Mouse (Mus musculus) embryonic facial prominence, embryonic 15.5 days (tissue): Measurements from ENCODE around the gene Fam81b. TPM values are rescaled to one million over a fixed set of nuclear protein-coding genes. Genes with fewer than 3 reads are reported as not detected.

Experiments used
- ATAC-seq: fragments of 200-750 bp; cut with Nextera tagmentation; 2 replicates; pipeline ENCODE4 v1.8.0; 2017; ENCODE audit warnings: low read depth, moderate TSS enrichment; ENCODE audit not compliant: insufficient number of reproducible peaks, low FRiP score, low TSS enrichment
- H3K27ac ChIP-seq: fragments of 300-500 bp; sonication (generic); replicated peaks from 2 replicates; pipeline ENCODE4 v1.5.1; 2015; ENCODE audit warnings: mild to moderate bottlenecking, inconsistent platforms
- H3K27me3 ChIP-seq: fragments of 300-500 bp; sonication (generic); 2 replicates; pipeline ENCODE4 v1.6.1; 2015; ENCODE audit warnings: inconsistent platforms
- H3K36me3 ChIP-seq: fragments of 300-500 bp; sonication (generic); 2 replicates; pipeline ENCODE4 v1.6.1; 2015; ENCODE audit warnings: mild to moderate bottlenecking, inconsistent platforms
- H3K4me1 ChIP-seq: fragments of 300-500 bp; sonication (generic); 2 replicates; pipeline ENCODE4 v1.6.1; 2015; ENCODE audit warnings: inconsistent platforms
- H3K4me2 ChIP-seq: fragments of 300-500 bp; sonication (generic); replicated peaks from 2 replicates; pipeline ENCODE4 v1.6.1; 2015; ENCODE audit warnings: mild to moderate bottlenecking, inconsistent platforms
- H3K4me3 ChIP-seq: fragments of 300-500 bp; sonication (generic); replicated peaks from 2 replicates; pipeline ENCODE4 v1.5.1; 2015; ENCODE audit warnings: mild to moderate bottlenecking, inconsistent platforms
- H3K9ac ChIP-seq: fragments of 300-500 bp; sonication (generic); 2 replicates; pipeline ENCODE4 v1.6.1; 2015; ENCODE audit warnings: inconsistent platforms
- H3K9me3 ChIP-seq: fragments of 300-500 bp; sonication (generic); replicated peaks from 2 replicates; pipeline ENCODE4 v1.6.1; 2016; ENCODE audit warnings: inconsistent platforms
- WGBS: fragments of 180-500 bp; shearing (Covaris S2); methylation state at CpG from one replicate; pipeline ENCODE4 v1.1.7; 2015; 5-methylcytosine and 5-hydroxymethylcytosine counted together
- microRNA-seq: library from miRNA; unstranded; fragments of <30 nt; microRNA quantifications from one replicate; pipeline ENCODE4, GENCODE M21; 2016; ENCODE audit warnings: borderline number of aligned reads
- polyA plus RNA-seq: library from polyadenylated mRNA; unstranded; fragments of >200 nt; fragmentation: Nextera tagmentation; extraction: Ambion mirVana; gene quantifications from 2 replicates; pipeline ENCODE4 v1.2.1, GENCODE M21; 2015

Gene Fam81b
- polyA plus RNA-seq, 1 experiment from 2014 or later = 2.9 TPM

- WGBS = 84% methylated on average over 3 of the region's 3 CpGs
- no peak for ATAC-seq
- no peak overlapping the region for H3K9ac ChIP-seq
Observed at GRCm38 (mm10) chr13:76189190-76189589, 115.7 kb downstream of the Fam81b start.

GRCm38 (mm10) chr13:76187651-76188050 lies 117.2 kb downstream of the Fam81b start:
- Histone ChIP-seq H3K4me1 (no peaks in the 10 kb centered on the region), H3K36me3 (peaks cover 44% of the 10 kb centered on the region), H3K9ac (no peak overlapping the region), H3K27me3 (no peaks in the 10 kb centered on the region), H3K27ac (no peak overlapping the region), H3K9me3 (no peaks in the 10 kb centered on the region), H3K4me2 (no peak overlapping the region), H3K4me3 (no peak overlapping the region)
- WGBS = 88% methylated on average over 5 of the region's 5 CpGs
- ATAC-seq = no peak

More at GRCm38 (mm10) chr13:76189190-76189589, 115.7 kb downstream of the Fam81b start:
- Histone ChIP-seq H3K36me3 (peaks cover 44% of the 10 kb centered on the region), H3K4me1 (no peaks in the 10 kb centered on the region), H3K27ac (no peak overlapping the region), H3K4me3 (no peak overlapping the region), H3K4me2 (no peak overlapping the region), H3K9me3 (no peaks in the 10 kb centered on the region), H3K27me3 (no peaks in the 10 kb centered on the region)

GRCm38 (mm10) chr13:76178700-76179099 lies 126.2 kb downstream of the Fam81b start:
- Histone ChIP-seq H3K36me3 (peaks cover 28% of the 10 kb centered on the region), H3K4me3 (no peak overlapping the region), H3K4me1 (no peaks in the 10 kb centered on the region), H3K27ac (no peak overlapping the region), H3K9me3 (no peaks in the 10 kb centered on the region), H3K4me2 (no peak overlapping the region), H3K9ac (no peak overlapping the region), H3K27me3 (no peaks in the 10 kb centered on the region)
- 95% methylated on average over 5 of the region's 5 CpGs for WGBS
- ATAC-seq = no peak

- Histone ChIP-seq H3K27ac (no peak overlapping the region), H3K9ac (no peak overlapping the region), H3K4me2 (no peak overlapping the region), H3K36me3 (peaks cover 26% of the 10 kb centered on the region), H3K4me3 (no peak overlapping the region), H3K27me3 (no peaks in the 10 kb centered on the region), H3K4me1 (no peaks in the 10 kb centered on the region), H3K9me3 (no peaks in the 10 kb centered on the region)
- ATAC-seq = no peak
Observed at GRCm38 (mm10) chr13:76174297-76174696, 130.6 kb downstream of the Fam81b start.

GRCm38 (mm10) chr13:76160587-76160986 lies 144.3 kb downstream of the Fam81b start:
- Histone ChIP-seq H3K4me3 (no peak overlapping the region), H3K9ac (no peak overlapping the region), H3K27ac (no peak overlapping the region), H3K4me2 (no peak overlapping the region), H3K27me3 (no peaks in the 10 kb centered on the region), H3K4me1 (no peaks in the 10 kb centered on the region), H3K9me3 (no peaks in the 10 kb centered on the region; the same call in 1 of the 2 replicates), H3K36me3 (peaks cover 57% of the 10 kb centered on the region)
- WGBS = 68% methylated on average over 2 of the region's 2 CpGs
- ATAC-seq = no peak

- peaks cover 57% of the 10 kb centered on the region for H3K36me3 ChIP-seq
Observed at GRCm38 (mm10) chr13:76157508-76157907, 147.4 kb downstream of the Fam81b start.

GRCm38 (mm10) chr13:76157099-76157498 lies 147.8 kb downstream of the Fam81b start:
- Histone ChIP-seq H3K36me3 (peaks cover 53% of the 10 kb centered on the region), H3K4me3 (no peak overlapping the region), H3K27me3 (no peaks in the 10 kb centered on the region), H3K9me3 (no peaks in the 10 kb centered on the region), H3K4me1 (no peaks in the 10 kb centered on the region), H3K27ac (no peak overlapping the region), H3K4me2 (no peak overlapping the region), H3K9ac (no peak overlapping the region)
- whole genome bisulfite sequencing = 94% methylated on average over 3 of the region's 3 CpGs
- ATAC-seq = no peak

More at GRCm38 (mm10) chr13:76157508-76157907, 147.4 kb downstream of the Fam81b start:
- WGBS = 90% methylated on average over 1 of the region's 1 CpGs
- no peak for ATAC-seq
- Histone ChIP-seq H3K9ac (no peak overlapping the region), H3K27ac (no peak overlapping the region), H3K9me3 (no peaks in the 10 kb centered on the region), H3K4me3 (no peak overlapping the region), H3K27me3 (no peaks in the 10 kb centered on the region), H3K4me1 (no peaks in the 10 kb centered on the region), H3K4me2 (no peak overlapping the region)

Small RNA genes lying within 50 kb of the gene (microRNA-seq; reads per million reads assigned to microRNA genes)
- not detected for gene Gm24025

Other genes starting within 250 kb of the Fam81b start
- not detected in 2 replicates for gene Gpr150, start 248.1 kb downstream of the Fam81b start, polyA plus RNA-seq
- 7.8 and 9.6 TPM in 2 replicates for gene Arsk, start 206.4 kb downstream of the Fam81b start, polyA plus RNA-seq
- 13.0 and 13.9 TPM in 2 replicates for gene Ttc37, start 206.3 kb downstream of the Fam81b start, polyA plus RNA-seq
- gene Mctp1, start 79.5 kb upstream of the Fam81b start, polyA plus RNA-seq = 1.2 and 1.4 TPM in 2 replicates